Mouse (Mus musculus): ENCODE results near the gene Btbd7. TPM values are rescaled to one million over a fixed set of nuclear protein-coding genes. Genes with fewer than 3 reads are reported as not detected.
A peak's percentile ranks its signal among the peaks of the same experiment; 100 is the strongest.

The Btbd7 gene
- polyA plus RNA-seq, 2 experiments: 23.0 to 25.4 TPM

DNA sequence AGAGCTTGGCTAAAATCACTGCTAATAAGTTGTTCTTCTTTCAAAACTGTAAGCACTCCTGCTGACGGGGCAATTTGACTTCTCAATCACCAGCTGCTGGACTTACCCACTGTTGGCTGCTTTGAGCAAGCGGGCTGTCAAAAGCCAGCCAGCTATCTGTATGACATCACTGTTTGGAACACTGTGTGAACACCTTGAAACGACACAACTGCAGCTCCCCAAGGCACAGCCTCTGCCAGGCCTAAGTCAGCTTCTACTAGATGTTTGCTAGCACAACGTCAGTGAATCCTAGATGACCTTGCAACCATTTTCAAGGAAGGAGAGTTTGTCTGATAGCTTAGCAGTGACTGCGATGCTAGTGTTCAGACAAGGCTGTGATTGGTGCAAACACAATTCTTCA is 139.2 kb downstream of the Btbd7 start:
- H3K4me2 ChIP-seq (replicated peaks; ENCODE audit: low read depth, low read length, severe bottlenecking): no peak overlapping the region
- DNase-seq (ENCODE audit: low spot score) (no peak), ATAC-seq (ENCODE audit: low FRiP score, low read depth) (no peak)
- TF ChIP-seq POLR2A (IDR thresholded peaks at IDR 0.05; ENCODE audit: borderline replicate concordance, extremely low read depth, insufficient read depth, insufficient read length): no peak
- peaks cover 6% of the 10 kb centered on the region; the same call in 1 of the 2 replicates for H3K4me1 ChIP-seq (ENCODE audit: control insufficient read depth, insufficient read depth, low read length)
- H3K9ac ChIP-seq (ENCODE audit: low read depth, low read length, severe bottlenecking): no peak overlapping the region
- H3K27ac ChIP-seq (replicated peaks; ENCODE audit: low read depth, low read length): no peak overlapping the region
- no peaks in the 10 kb centered on the region for H3K27me3 ChIP-seq (ENCODE audit: control insufficient read depth, insufficient read depth, low read length)
- 0 out of 2 replicates have a peak, but pooled peaks cover 4% of the 10 kb centered on the region for H3K36me3 ChIP-seq (ENCODE audit: control insufficient read depth, insufficient read depth, low read length)
- no peak overlapping the region for H3K4me3 ChIP-seq (replicated peaks; ENCODE audit: low read length)
- 76% methylated on average over 5 of the region's 5 CpGs for WGBS
- H3K9me3 ChIP-seq (ENCODE audit: control insufficient read depth, low read length): no peaks in the 10 kb centered on the region

DNA sequence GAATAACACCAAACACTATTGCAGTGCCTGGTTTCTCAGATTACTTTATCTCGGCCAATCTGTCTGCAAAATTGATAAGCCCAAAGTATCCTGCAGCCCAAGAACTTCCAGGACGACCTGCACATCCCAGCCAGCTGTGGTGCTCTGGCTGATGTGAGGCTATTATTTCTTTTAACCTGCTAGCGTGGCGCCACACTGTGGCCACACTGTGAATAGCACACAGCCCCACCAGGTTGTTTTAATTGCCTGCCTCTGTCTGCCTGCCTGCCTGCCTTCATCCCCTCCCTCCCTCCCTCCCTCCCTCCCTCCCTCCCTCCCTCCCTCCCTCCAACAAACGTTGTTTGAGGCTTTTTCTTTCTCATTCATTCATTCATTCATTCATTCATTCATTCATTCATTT is 144.9 kb downstream of the Btbd7 start:
- no peaks in the 10 kb centered on the region for H3K9me3 ChIP-seq (ENCODE audit: control insufficient read depth, low read length)
- peaks cover 16% of the 10 kb centered on the region for H3K4me1 ChIP-seq (ENCODE audit: control insufficient read depth, insufficient read depth, low read length)
- H3K36me3 ChIP-seq (ENCODE audit: control insufficient read depth, insufficient read depth, low read length): no peaks in the 10 kb centered on the region
- no peak overlapping the region for H3K4me3 ChIP-seq (replicated peaks; ENCODE audit: low read length)
- DNase-seq (ENCODE audit: low spot score) (peak; percentile 69), ATAC-seq (ENCODE audit: low FRiP score, low read depth) (no peak)
- no peaks in the 10 kb centered on the region for H3K27me3 ChIP-seq (ENCODE audit: control insufficient read depth, insufficient read depth, low read length)
- no peak overlapping the region for H3K4me2 ChIP-seq (replicated peaks; ENCODE audit: low read depth, low read length, severe bottlenecking)
- TF ChIP-seq POLR2A (IDR thresholded peaks at IDR 0.05; ENCODE audit: borderline replicate concordance, extremely low read depth, insufficient read depth, insufficient read length): no peak
- H3K9ac ChIP-seq (ENCODE audit: low read depth, low read length, severe bottlenecking): no peak overlapping the region
- H3K27ac ChIP-seq (replicated peaks; ENCODE audit: low read depth, low read length): no peak overlapping the region
- 15% methylated on average over 4 of the region's 5 CpGs for WGBS

DNA sequence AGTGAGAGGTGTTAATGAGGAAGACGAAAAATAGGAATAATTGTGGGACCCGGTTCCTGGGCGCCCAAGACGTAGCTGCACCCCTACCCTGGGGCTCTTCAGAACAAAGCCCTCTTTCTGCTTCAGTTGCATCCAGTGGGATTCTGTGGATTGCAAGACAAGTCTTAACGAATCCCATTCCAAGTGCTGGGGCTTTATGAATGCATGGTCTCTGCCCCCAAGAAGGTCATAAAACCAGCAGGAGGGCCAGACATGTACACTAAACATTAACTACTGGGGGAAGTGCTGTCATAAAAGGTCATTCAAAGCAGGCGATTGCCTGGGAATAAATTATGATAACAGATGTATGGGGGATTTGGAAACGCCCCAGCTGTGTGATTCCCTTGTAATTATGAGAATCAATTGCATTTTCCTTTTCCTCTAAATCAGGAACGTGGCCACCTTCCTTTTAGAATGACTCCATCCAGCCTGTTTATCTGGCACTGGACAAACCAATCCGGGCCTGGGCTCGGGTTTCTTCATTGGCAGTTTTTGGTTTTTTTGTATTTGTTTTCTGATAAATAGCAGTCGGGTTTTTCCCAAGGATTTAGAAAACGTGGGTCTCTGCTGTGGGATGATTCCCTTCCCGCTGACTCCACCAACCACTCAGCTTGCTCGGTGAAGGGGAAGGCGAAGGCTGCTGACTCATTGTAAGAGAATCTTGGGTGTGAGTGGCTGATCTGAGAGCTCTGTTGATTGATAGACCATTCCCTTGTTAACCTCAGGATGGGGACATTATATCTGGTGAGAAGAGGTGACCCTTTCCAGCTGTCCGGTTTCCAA is 147.3 kb downstream of the Btbd7 start:
- no peak overlapping the region for H3K9ac ChIP-seq (ENCODE audit: low read depth, low read length, severe bottlenecking)

More for the DNA sequence above, 147.3 kb downstream of the Btbd7 start:
- H3K4me2 ChIP-seq (replicated peaks; ENCODE audit: low read depth, low read length, severe bottlenecking): peak overlapping the region; percentile 51
- ATAC-seq (ENCODE audit: low FRiP score, low read depth) (peak; percentile 64), DNase-seq (ENCODE audit: low spot score) (peak; percentile 25)
- H3K9me3 ChIP-seq (ENCODE audit: control insufficient read depth, low read length): no peaks in the 10 kb centered on the region
- TF ChIP-seq POLR2A (IDR thresholded peaks at IDR 0.05; ENCODE audit: borderline replicate concordance, extremely low read depth, insufficient read depth, insufficient read length): 0 out of 2 replicates have a peak, but pooled peaks have one; percentile 2
- H3K36me3 ChIP-seq (ENCODE audit: control insufficient read depth, insufficient read depth, low read length): no peaks in the 10 kb centered on the region
- H3K27ac ChIP-seq (replicated peaks; ENCODE audit: low read depth, low read length): peak overlapping the region; percentile 86
- H3K4me3 ChIP-seq (replicated peaks; ENCODE audit: low read length): peak overlapping the region; percentile 16; the same call in 1 of the 2 replicates
- H3K4me1 ChIP-seq (ENCODE audit: control insufficient read depth, insufficient read depth, low read length): peaks cover 16% of the 10 kb centered on the region
- 14% methylated on average over 16 of the region's 16 CpGs for WGBS
- no peaks in the 10 kb centered on the region for H3K27me3 ChIP-seq (ENCODE audit: control insufficient read depth, insufficient read depth, low read length)

Other genes with a start within 250 kb of the Btbd7 start
- gene Itpk1, start 173.5 kb downstream of the Btbd7 start, polyA plus RNA-seq (2012; rRNA removed): 10.3 and 12.3 TPM in 2 replicates
- gene Itpk1, start 173.5 kb downstream of the Btbd7 start, polyA plus RNA-seq (2014; fragmentation: Nextera tagmentation; extraction: Ambion mirVana): 8.3 and 9.1 TPM in 2 replicates
- gene Moap1, start 134.8 kb downstream of the Btbd7 start, polyA plus RNA-seq (2012; rRNA removed): 1.9 and 2.2 TPM in 2 replicates
- 17.6 and 21.9 TPM in 2 replicates for gene Moap1, start 134.8 kb downstream of the Btbd7 start, polyA plus RNA-seq (2014; fragmentation: Nextera tagmentation; extraction: Ambion mirVana)
- gene Tmem251, start 134.7 kb downstream of the Btbd7 start, polyA plus RNA-seq (2012; rRNA removed): 3.4 and 3.6 TPM in 2 replicates
- gene Tmem251, start 134.7 kb downstream of the Btbd7 start, polyA plus RNA-seq (2014; fragmentation: Nextera tagmentation; extraction: Ambion mirVana): 10.9 and 11.2 TPM in 2 replicates
- not detected in 2 replicates for gene Gm28051, start 120.7 kb downstream of the Btbd7 start, polyA plus RNA-seq (2012; rRNA removed)
- not detected in 2 replicates for gene Gm28051, start 120.7 kb downstream of the Btbd7 start, polyA plus RNA-seq (2014; fragmentation: Nextera tagmentation; extraction: Ambion mirVana)
- 11.0 and 16.9 TPM in 2 replicates for gene Gon7, start 120.7 kb downstream of the Btbd7 start, polyA plus RNA-seq (2012; rRNA removed)
- 17.7 and 21.7 TPM in 2 replicates for gene Gon7, start 120.7 kb downstream of the Btbd7 start, polyA plus RNA-seq (2014; fragmentation: Nextera tagmentation; extraction: Ambion mirVana)
- gene Ubr7, start 120.5 kb downstream of the Btbd7 start, polyA plus RNA-seq (2012; rRNA removed): 36.5 and 39.9 TPM in 2 replicates
- 48.0 and 48.2 TPM in 2 replicates for gene Ubr7, start 120.5 kb downstream of the Btbd7 start, polyA plus RNA-seq (2014; fragmentation: Nextera tagmentation; extraction: Ambion mirVana)
- gene Gm20604, start 119.8 kb downstream of the Btbd7 start, polyA plus RNA-seq (2012; rRNA removed): 16.1 and 20.4 TPM in 2 replicates
- 23.1 and 27.1 TPM in 2 replicates for gene Gm20604, start 119.8 kb downstream of the Btbd7 start, polyA plus RNA-seq (2014; fragmentation: Nextera tagmentation; extraction: Ambion mirVana)
- not detected in 2 replicates for gene Cox8c, start 20.8 kb upstream of the Btbd7 start, polyA plus RNA-seq (2012; rRNA removed)
- gene Cox8c, start 20.8 kb upstream of the Btbd7 start, polyA plus RNA-seq (2014; fragmentation: Nextera tagmentation; extraction: Ambion mirVana): not detected in 2 replicates
- gene Unc79, start 70.4 kb upstream of the Btbd7 start, polyA plus RNA-seq (2012; rRNA removed): 0.45 TPM in 2 replicates
- gene Unc79, start 70.4 kb upstream of the Btbd7 start, polyA plus RNA-seq (2014; fragmentation: Nextera tagmentation; extraction: Ambion mirVana): 0.04 and 0.19 TPM in 2 replicates